Mouse (Mus musculus) lung, postnatal 0 days (tissue): ENCODE results near the gene Nrp2. TPM values are rescaled to one million over a fixed set of nuclear protein-coding genes. Genes with fewer than 3 reads are reported as not detected.

Experiments used
- ATAC-seq: fragments of 200-750 bp; cut with Nextera tagmentation; 2 replicates; pipeline ENCODE4 v1.8.0; 2017; ENCODE audit warnings: moderate library complexity
- DNase-seq: peaks from one replicate; pipeline ENCODE4 v3.0.0-alpha.2; 2016; ENCODE audit warnings: low spot score
- H3K27ac ChIP-seq: fragments of 300-500 bp; sonication (generic); 2 replicates; pipeline ENCODE4 v1.5.1; 2014; ENCODE audit warnings: antibody characterized with exemption, mild to moderate bottlenecking, low read length, mixed read lengths
- H3K27me3 ChIP-seq: fragments of 300-500 bp; sonication (generic); replicated peaks from 2 replicates; pipeline ENCODE4 v1.6.1; 2014; ENCODE audit warnings: low read length, mixed read lengths; ENCODE audit not compliant: insufficient read depth
- H3K36me3 ChIP-seq: fragments of 300-500 bp; sonication (generic); 2 replicates; pipeline ENCODE4 v1.6.1; 2014; ENCODE audit warnings: low read length, mixed read lengths; ENCODE audit not compliant: insufficient read depth
- H3K4me1 ChIP-seq: fragments of 300-500 bp; sonication (generic); 2 replicates; pipeline ENCODE4 v1.6.1; 2014; ENCODE audit warnings: antibody characterized with exemption, low read depth, low read length, mixed read lengths; ENCODE audit not compliant: insufficient read depth
- H3K4me2 ChIP-seq: fragments of 300-500 bp; sonication (generic); replicated peaks from 2 replicates; pipeline ENCODE4 v1.6.1; 2014; ENCODE audit warnings: low read depth, mild to moderate bottlenecking, low read length, moderate library complexity, mixed read lengths
- H3K4me3 ChIP-seq: fragments of 300-500 bp; sonication (generic); 2 replicates; pipeline ENCODE4 v1.5.1; 2014; ENCODE audit warnings: low read depth, low read length
- H3K9ac ChIP-seq: fragments of 300-500 bp; sonication (generic); replicated peaks from 2 replicates; pipeline ENCODE4 v1.6.1; 2014; ENCODE audit warnings: low read depth, mild to moderate bottlenecking
- H3K9me3 ChIP-seq: fragments of 300-500 bp; sonication (generic); 2 replicates; pipeline ENCODE4 v1.6.1; 2016; ENCODE audit warnings: low read length, mixed read lengths
- CTCF ChIP-seq: IDR thresholded peaks from 2 replicates; pipeline ENCODE4 v1.5.1; 2016; ENCODE audit warnings: antibody characterized with exemption, mild to moderate bottlenecking
- EP300 ChIP-seq: IDR thresholded peaks from 2 replicates; pipeline ENCODE4 v1.6.1; 2016; ENCODE audit warnings: antibody characterized with exemption, mild to moderate bottlenecking, control low read depth
- WGBS: fragments of 180-500 bp; shearing (Covaris S2); extraction: QIAGEN DNeasy Blood & Tissue Kit; methylation state at CpG from one replicate; pipeline ENCODE4 v1.1.7; 2014; 5-methylcytosine and 5-hydroxymethylcytosine counted together
- polyA plus RNA-seq: library from polyadenylated mRNA; unstranded; fragments of >200 nt; fragmentation: Nextera tagmentation; extraction: Ambion mirVana; gene quantifications from 2 replicates; pipeline ENCODE4 v1.2.1, GENCODE M21; 2015

Gene Nrp2
- polyA plus RNA-seq, 1 experiment from 2014 or later: 14.0 TPM

GRCm38 (mm10) chr1:62773105-62773920, 70.2 kb downstream of the Nrp2 start:
- Histone ChIP-seq H3K27me3 (no peaks in the 10 kb centered on the region), H3K4me2 (no peak overlapping the region), H3K27ac (no peak overlapping the region), H3K4me1 (peaks cover 6% of the 10 kb centered on the region), H3K4me3 (no peak overlapping the region), H3K36me3 (peaks cover 6% of the 10 kb centered on the region; the same call in 1 of the 2 replicates), H3K9ac (no peak overlapping the region), H3K9me3 (no peaks in the 10 kb centered on the region)
- 44% methylated on average over 10 of the region's 10 CpGs for WGBS
- TF ChIP-seq EP300: no peak
- no peak for TF ChIP-seq CTCF
- no peak for DNase-seq
- ATAC-seq: no peak

GRCm38 (mm10) chr1:62773921-62774191, 70.8 kb downstream of the Nrp2 start:
- Histone ChIP-seq H3K9me3 (no peaks in the 10 kb centered on the region), H3K9ac (no peak overlapping the region), H3K4me2 (no peak overlapping the region), H3K4me3 (no peak overlapping the region), H3K4me1 (peaks cover 6% of the 10 kb centered on the region), H3K36me3 (peaks cover 6% of the 10 kb centered on the region; the same call in 1 of the 2 replicates), H3K27ac (no peak overlapping the region), H3K27me3 (no peaks in the 10 kb centered on the region)
- DNase-seq: no peak
- ATAC-seq: no peak
- TF ChIP-seq EP300 (no peak), CTCF (no peak)
- WGBS: 54% methylated on average over 3 of the region's 3 CpGs

GRCm38 (mm10) chr1:62774288-62775218, 71.5 kb downstream of the Nrp2 start:
- ATAC-seq (peak; percentile 60), DNase-seq (peak; percentile 40)
- Histone ChIP-seq H3K27me3 (no peaks in the 10 kb centered on the region), H3K4me3 (no peak overlapping the region), H3K27ac (no peak overlapping the region), H3K36me3 (peaks cover 6% of the 10 kb centered on the region; the same call in 1 of the 2 replicates), H3K4me2 (no peak overlapping the region), H3K9ac (no peak overlapping the region), H3K9me3 (no peaks in the 10 kb centered on the region), H3K4me1 (peaks cover 6% of the 10 kb centered on the region)
- TF ChIP-seq CTCF (peak; percentile 48), EP300 (no peak)
- WGBS: 59% methylated on average over 11 of the region's 11 CpGs

- Histone ChIP-seq H3K9ac (no peak overlapping the region), H3K4me3 (no peak overlapping the region), H3K4me1 (peaks cover 6% of the 10 kb centered on the region), H3K27ac (no peak overlapping the region), H3K9me3 (no peaks in the 10 kb centered on the region), H3K27me3 (no peaks in the 10 kb centered on the region), H3K4me2 (no peak overlapping the region), H3K36me3 (0 out of 2 replicates have a peak, but pooled peaks cover 6% of the 10 kb centered on the region)
- no peak for ATAC-seq
- TF ChIP-seq EP300: no peak
- TF ChIP-seq CTCF: no peak
- WGBS: 43% methylated on average over 17 of the region's 17 CpGs
- DNase-seq: no peak
These were observed 74.5 kb downstream of the Nrp2 start for GRCm38 (mm10) chr1:62777320-62778235.

GRCm38 (mm10) chr1:62778910-62779309, 75.8 kb downstream of the Nrp2 start:
- Histone ChIP-seq H3K36me3 (0 out of 2 replicates have a peak, but pooled peaks cover 6% of the 10 kb centered on the region), H3K27me3 (no peaks in the 10 kb centered on the region), H3K27ac (no peak overlapping the region), H3K4me3 (no peak overlapping the region), H3K9ac (no peak overlapping the region), H3K9me3 (no peaks in the 10 kb centered on the region), H3K4me1 (peaks cover 6% of the 10 kb centered on the region), H3K4me2 (no peak overlapping the region)
- ATAC-seq (no peak), DNase-seq (no peak)
- 60% methylated on average over 4 of the region's 4 CpGs for WGBS
- TF ChIP-seq EP300: no peak
